Mouse (Mus musculus) stomach, embryonic 16.5 days (tissue): Measurements from ENCODE around the gene Prkcd. TPM values are rescaled to one million over a fixed set of nuclear protein-coding genes. Genes with fewer than 3 reads are reported as not detected.

Source experiments
- ATAC-seq: fragments of 200-750 bp; cut with Nextera tagmentation; 2 replicates; pipeline ENCODE4 v1.8.0; 2017; ENCODE audit warnings: moderate number of reproducible peaks, moderate TSS enrichment; ENCODE audit not compliant: insufficient read depth, low FRiP score
- H3K27ac ChIP-seq: fragments of 300-500 bp; sonication (generic); 2 replicates; pipeline ENCODE4 v1.5.1; 2014; ENCODE audit warnings: low read length
- H3K27me3 ChIP-seq: fragments of 300-500 bp; sonication (generic); 2 replicates; pipeline ENCODE4 v1.6.1; 2014; ENCODE audit warnings: low read length, control low read depth, mixed read lengths; ENCODE audit not compliant: control insufficient read depth, insufficient read depth
- H3K36me3 ChIP-seq: fragments of 300-500 bp; sonication (generic); 2 replicates; pipeline ENCODE4 v1.6.1; 2014; ENCODE audit warnings: low read length; ENCODE audit not compliant: control insufficient read depth, insufficient read depth
- H3K4me1 ChIP-seq: fragments of 300-500 bp; sonication (generic); 2 replicates; pipeline ENCODE4 v1.6.1; 2014; ENCODE audit warnings: low read length, control low read depth, mixed read lengths; ENCODE audit not compliant: control insufficient read depth, insufficient read depth
- H3K4me2 ChIP-seq: fragments of 300-500 bp; sonication (generic); 2 replicates; pipeline ENCODE4 v1.6.1; 2014; ENCODE audit warnings: low read depth, low read length, mixed read lengths
- H3K4me3 ChIP-seq: fragments of 300-500 bp; sonication (generic); replicated peaks from 2 replicates; pipeline ENCODE4 v1.5.1; 2014; ENCODE audit warnings: mild to moderate bottlenecking, low read length
- H3K9ac ChIP-seq: fragments of 300-500 bp; sonication (generic); 2 replicates; pipeline ENCODE4 v1.6.1; 2014; ENCODE audit warnings: low read length
- H3K9me3 ChIP-seq: fragments of 300-500 bp; sonication (generic); replicated peaks from 2 replicates; pipeline ENCODE4 v1.6.1; 2016; ENCODE audit warnings: low read length, control low read depth; ENCODE audit not compliant: control insufficient read depth
- WGBS: fragments of 180-500 bp; shearing (Covaris S2); extraction: QIAGEN DNeasy Blood & Tissue Kit; methylation state at CpG from one replicate; pipeline ENCODE4 v1.1.7; 2014; 5-methylcytosine and 5-hydroxymethylcytosine counted together
- polyA plus RNA-seq: library from polyadenylated mRNA; unstranded; fragments of >200 nt; fragmentation: Nextera tagmentation; extraction: Ambion mirVana; gene quantifications from 2 replicates; pipeline ENCODE4 v1.2.1, GENCODE M21; 2015

Gene Prkcd
- polyA plus RNA-seq, 1 experiment from 2014 or later: 56.5 TPM

- no peak overlapping the region for H3K4me3 ChIP-seq
- WGBS: 35% methylated on average over 5 of the region's 5 CpGs
- peaks cover 5% of the 10 kb centered on the region; the same call in 1 of the 2 replicates for H3K36me3 ChIP-seq
- H3K9me3 ChIP-seq: no peaks in the 10 kb centered on the region
- no peak overlapping the region for H3K4me2 ChIP-seq
- peak; percentile 31; the same call in 1 of the 2 replicates for ATAC-seq
- H3K27ac ChIP-seq: no peak overlapping the region
- no peak overlapping the region for H3K9ac ChIP-seq
- peaks cover 12% of the 10 kb centered on the region for H3K4me1 ChIP-seq
- H3K27me3 ChIP-seq: no peaks in the 10 kb centered on the region
Observed at GRCm38 (mm10) chr14:30576260-30576659, 49.8 kb downstream of the Prkcd start.

- Histone ChIP-seq H3K4me2 (no peak overlapping the region), H3K4me1 (peaks cover 12% of the 10 kb centered on the region), H3K9ac (no peak overlapping the region), H3K36me3 (peaks cover 7% of the 10 kb centered on the region; the same call in 1 of the 2 replicates), H3K9me3 (no peaks in the 10 kb centered on the region), H3K27me3 (no peaks in the 10 kb centered on the region), H3K27ac (no peak overlapping the region), H3K4me3 (no peak overlapping the region)
- 63% methylated on average over 7 of the region's 7 CpGs for WGBS
- no peak; the same call in 1 of the 2 replicates for ATAC-seq
Observed at GRCm38 (mm10) chr14:30575791-30576190, 50.2 kb downstream of the Prkcd start.

GRCm38 (mm10) chr14:30573983-30574584, 51.9 kb downstream of the Prkcd start:
- H3K36me3 ChIP-seq: peaks cover 15% of the 10 kb centered on the region
- WGBS: 55% methylated on average over 6 of the region's 6 CpGs
- no peaks in the 10 kb centered on the region for H3K9me3 ChIP-seq
- no peak overlapping the region for H3K9ac ChIP-seq
- no peak overlapping the region for H3K4me2 ChIP-seq
- no peaks in the 10 kb centered on the region for H3K27me3 ChIP-seq
- peaks cover 12% of the 10 kb centered on the region for H3K4me1 ChIP-seq
- H3K27ac ChIP-seq: no peak overlapping the region
- peak; percentile 38; the same call in 1 of the 2 replicates for ATAC-seq
- H3K4me3 ChIP-seq: no peak overlapping the region

- Histone ChIP-seq H3K4me3 (no peak overlapping the region), H3K9me3 (no peaks in the 10 kb centered on the region), H3K4me2 (no peak overlapping the region), H3K36me3 (peaks cover 23% of the 10 kb centered on the region), H3K27ac (no peak overlapping the region), H3K4me1 (peaks cover 12% of the 10 kb centered on the region), H3K27me3 (no peaks in the 10 kb centered on the region), H3K9ac (no peak overlapping the region)
- 65% methylated on average over 8 of the region's 8 CpGs for WGBS
- no peak for ATAC-seq
Observed at GRCm38 (mm10) chr14:30573235-30573634, 52.8 kb downstream of the Prkcd start.

- Histone ChIP-seq H3K36me3 (peaks cover 30% of the 10 kb centered on the region), H3K27me3 (no peaks in the 10 kb centered on the region), H3K9ac (no peak overlapping the region), H3K9me3 (no peaks in the 10 kb centered on the region), H3K4me1 (peaks cover 8% of the 10 kb centered on the region), H3K4me3 (no peak overlapping the region), H3K27ac (no peak overlapping the region), H3K4me2 (no peak overlapping the region)
- WGBS: 90% methylated on average over 10 of the region's 10 CpGs
- ATAC-seq: no peak
Observed at GRCm38 (mm10) chr14:30572253-30572652, 53.8 kb downstream of the Prkcd start.

GRCm38 (mm10) chr14:30570303-30570702, 55.7 kb downstream of the Prkcd start:
- ATAC-seq: no peak

GRCm38 (mm10) chr14:30568016-30568415, 58.0 kb downstream of the Prkcd start:
- H3K27me3 ChIP-seq: no peaks in the 10 kb centered on the region
- H3K4me2 ChIP-seq: no peak overlapping the region
- H3K4me1 ChIP-seq: no peaks in the 10 kb centered on the region
- ATAC-seq: no peak
- 87% methylated on average over 9 of the region's 9 CpGs for WGBS
- H3K4me3 ChIP-seq: no peak overlapping the region
- H3K9me3 ChIP-seq: no peaks in the 10 kb centered on the region
- no peak overlapping the region for H3K27ac ChIP-seq
- H3K9ac ChIP-seq: no peak overlapping the region
- peaks cover 60% of the 10 kb centered on the region for H3K36me3 ChIP-seq

More at GRCm38 (mm10) chr14:30570303-30570702, 55.7 kb downstream of the Prkcd start:
- 77% methylated on average over 9 of the region's 9 CpGs for WGBS
- no peak overlapping the region for H3K9ac ChIP-seq
- H3K4me2 ChIP-seq: no peak overlapping the region
- no peak overlapping the region for H3K4me3 ChIP-seq
- H3K9me3 ChIP-seq: no peaks in the 10 kb centered on the region
- H3K27ac ChIP-seq: no peak overlapping the region
- no peaks in the 10 kb centered on the region for H3K27me3 ChIP-seq
- peaks cover 48% of the 10 kb centered on the region for H3K36me3 ChIP-seq
- H3K4me1 ChIP-seq: no peaks in the 10 kb centered on the region

GRCm38 (mm10) chr14:30566317-30566716, 59.7 kb downstream of the Prkcd start:
- no peak for ATAC-seq
- H3K36me3 ChIP-seq: peaks cover 56% of the 10 kb centered on the region

GRCm38 (mm10) chr14:30564451-30564850, 61.6 kb downstream of the Prkcd start:
- no peak for ATAC-seq
- Histone ChIP-seq H3K27me3 (no peaks in the 10 kb centered on the region), H3K4me1 (peaks cover 6% of the 10 kb centered on the region), H3K9me3 (no peaks in the 10 kb centered on the region), H3K4me3 (no peak overlapping the region), H3K27ac (no peak overlapping the region), H3K9ac (no peak overlapping the region), H3K36me3 (peaks cover 53% of the 10 kb centered on the region), H3K4me2 (no peak overlapping the region)
- 88% methylated on average over 2 of the region's 2 CpGs for WGBS

More at GRCm38 (mm10) chr14:30566317-30566716, 59.7 kb downstream of the Prkcd start:
- H3K4me1 ChIP-seq: peaks cover 3% of the 10 kb centered on the region
- no peak overlapping the region for H3K27ac ChIP-seq
- no peaks in the 10 kb centered on the region for H3K27me3 ChIP-seq
- 83% methylated on average over 6 of the region's 6 CpGs for WGBS
- H3K4me2 ChIP-seq: no peak overlapping the region
- no peak overlapping the region for H3K4me3 ChIP-seq
- no peak overlapping the region for H3K9ac ChIP-seq
- no peaks in the 10 kb centered on the region for H3K9me3 ChIP-seq
